Mouse (Mus musculus) liver, postnatal 0 days (tissue): Measurements from ENCODE around the gene Fzd1. TPM values are rescaled to one million over a fixed set of nuclear protein-coding genes. Genes with fewer than 3 reads are reported as not detected.

Source experiments
- ATAC-seq: fragments of 200-750 bp; cut with Nextera tagmentation; 2 replicates; pipeline ENCODE4 v1.8.0; 2017; ENCODE audit warnings: mild to moderate bottlenecking, moderate library complexity
- DNase-seq: peaks from one replicate; pipeline ENCODE4 v3.0.0-alpha.2; 2016
- H3K27ac ChIP-seq: fragments of 300-500 bp; sonication (generic); 2 replicates; pipeline ENCODE4 v1.5.1; 2014; ENCODE audit warnings: antibody characterized with exemption, moderate library complexity, mild to moderate bottlenecking, low read depth
- H3K27me3 ChIP-seq: fragments of 300-500 bp; sonication (generic); 2 replicates; pipeline ENCODE4 v1.6.1; 2014; ENCODE audit warnings: low read length, control low read depth, mixed read lengths; ENCODE audit not compliant: insufficient read depth
- H3K36me3 ChIP-seq: fragments of 300-500 bp; sonication (generic); replicated peaks from 2 replicates; pipeline ENCODE4 v1.6.1; 2014; ENCODE audit warnings: mild to moderate bottlenecking, control low read depth, low read length, moderate library complexity, mixed read lengths; ENCODE audit not compliant: insufficient read depth
- H3K4me1 ChIP-seq: fragments of 300-500 bp; sonication (generic); 2 replicates; pipeline ENCODE4 v1.6.1; 2014; ENCODE audit warnings: antibody characterized with exemption, mild to moderate bottlenecking, control low read depth; ENCODE audit not compliant: insufficient read depth
- H3K4me2 ChIP-seq: fragments of 300-500 bp; sonication (generic); 2 replicates; pipeline ENCODE4 v1.6.1; 2014; ENCODE audit warnings: low read depth, mild to moderate bottlenecking, low read length, moderate library complexity, mixed read lengths
- H3K4me3 ChIP-seq: fragments of 300-500 bp; sonication (generic); 2 replicates; pipeline ENCODE4 v1.5.1; 2014; ENCODE audit warnings: low read depth, low read length
- H3K9ac ChIP-seq: fragments of 300-500 bp; sonication (generic); replicated peaks from 2 replicates; pipeline ENCODE4 v1.6.1; 2014; ENCODE audit warnings: mild to moderate bottlenecking, moderate library complexity
- H3K9me3 ChIP-seq: fragments of 300-500 bp; sonication (generic); 2 replicates; pipeline ENCODE4 v1.6.1; 2016; ENCODE audit warnings: mild to moderate bottlenecking, control low read depth, low read length, mixed read lengths
- CTCF ChIP-seq: sonication (generic); IDR thresholded peaks from 2 replicates; pipeline ENCODE4 v1.5.1; 2016; ENCODE audit warnings: antibody characterized with exemption, low read depth
- EP300 ChIP-seq: IDR thresholded peaks from 2 replicates; pipeline ENCODE4 v1.6.1; 2016; ENCODE audit warnings: antibody characterized with exemption, low read depth, mild to moderate bottlenecking
- WGBS: fragments of 180-500 bp; shearing (Covaris S2); extraction: QIAGEN DNeasy Blood & Tissue Kit; methylation state at CpG from one replicate; pipeline ENCODE4 v1.1.7; 2014; ENCODE audit not compliant: insufficient replicate concordance; 5-methylcytosine and 5-hydroxymethylcytosine counted together
- polyA plus RNA-seq: library from polyadenylated mRNA; unstranded; fragments of >200 nt; fragmentation: Nextera tagmentation; extraction: Ambion mirVana; gene quantifications from 2 replicates; pipeline ENCODE4 v1.2.1, GENCODE M21; 2015

Fzd1 gene
- polyA plus RNA-seq, 1 experiment from 2014 or later, result 2.9 TPM

DNA sequence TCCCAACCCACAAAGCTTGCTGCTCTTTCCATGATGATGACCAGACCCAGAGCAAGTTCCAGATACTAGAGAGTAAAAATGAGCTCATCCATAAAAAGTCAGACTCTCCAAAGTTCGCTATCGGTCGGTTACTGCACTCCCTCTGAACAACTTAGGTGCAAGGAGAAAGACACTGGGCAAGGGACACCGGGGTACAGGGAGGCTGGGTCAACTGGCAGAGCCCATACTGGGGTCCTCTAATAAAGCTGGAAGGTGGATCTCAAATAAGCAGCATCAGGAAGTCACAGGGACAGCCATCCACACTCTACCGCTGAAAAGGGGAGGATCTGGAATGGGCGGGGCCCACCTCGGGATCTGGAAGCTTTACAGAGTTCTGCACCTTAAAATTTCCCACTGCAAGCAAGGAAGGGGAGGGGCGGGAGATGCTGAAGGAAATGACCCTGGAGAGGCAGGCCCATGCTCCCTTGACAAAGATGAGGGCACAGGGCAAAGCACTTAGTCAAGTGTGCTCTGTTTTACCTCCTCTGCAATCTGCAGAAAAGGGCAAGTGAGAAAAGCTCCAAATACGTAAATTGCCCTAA is 3.0 kb downstream of the Fzd1 start:
- no peak for DNase-seq
- peaks cover 35% of the 10 kb centered on the region for H3K27me3 ChIP-seq
- H3K4me2 ChIP-seq, result peak overlapping the region; percentile 81
- ATAC-seq, result no peak
- H3K4me1 ChIP-seq, result peaks cover 6% of the 10 kb centered on the region; the same call in 1 of the 2 replicates
- H3K9me3 ChIP-seq, result no peaks in the 10 kb centered on the region
- no peak for TF ChIP-seq CTCF
- 38% methylated on average over 9 of the region's 9 CpGs for WGBS
- no peaks in the 10 kb centered on the region for H3K36me3 ChIP-seq
- H3K9ac ChIP-seq, result no peak overlapping the region
- H3K27ac ChIP-seq, result no peak overlapping the region
- H3K4me3 ChIP-seq, result peak overlapping the region; percentile 4; the same call in 1 of the 2 replicates

DNA sequence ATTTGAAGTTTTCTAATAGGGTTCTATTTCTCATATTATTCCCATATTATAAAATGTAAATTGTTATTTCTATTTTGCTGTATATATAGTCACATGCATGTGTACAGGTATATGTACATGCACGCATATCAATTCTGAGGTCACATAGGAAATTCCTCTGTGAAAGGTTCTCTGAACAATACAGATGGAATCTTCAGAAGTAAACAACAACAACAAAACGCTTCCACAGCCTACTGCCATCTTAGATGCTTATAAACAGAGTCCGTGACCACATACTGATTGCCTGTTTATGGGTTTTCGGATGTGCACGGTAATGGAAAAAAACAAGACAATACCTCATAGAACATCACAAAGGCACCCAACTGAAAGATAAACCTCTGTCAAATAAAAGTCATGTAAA is 4.7 kb downstream of the Fzd1 start:
- whole genome bisulfite sequencing, result 78% methylated on average over 5 of the region's 5 CpGs
- no peak overlapping the region for H3K4me2 ChIP-seq
- DNase-seq (no peak), ATAC-seq (no peak)
- no peaks in the 10 kb centered on the region for H3K9me3 ChIP-seq
- H3K36me3 ChIP-seq, result no peaks in the 10 kb centered on the region
- peaks cover 32% of the 10 kb centered on the region for H3K27me3 ChIP-seq
- H3K27ac ChIP-seq, result no peak overlapping the region
- peaks cover 6% of the 10 kb centered on the region; the same call in 1 of the 2 replicates for H3K4me1 ChIP-seq
- TF ChIP-seq CTCF (no peak), EP300 (no peak)
- no peak overlapping the region for H3K9ac ChIP-seq
- no peak overlapping the region for H3K4me3 ChIP-seq

- ATAC-seq, result no peak
- Histone ChIP-seq H3K4me3 (no peak overlapping the region), H3K36me3 (no peaks in the 10 kb centered on the region), H3K27ac (no peak overlapping the region), H3K4me1 (no peaks in the 10 kb centered on the region), H3K4me2 (no peak overlapping the region), H3K9ac (no peak overlapping the region), H3K27me3 (no peaks in the 10 kb centered on the region), H3K9me3 (no peaks in the 10 kb centered on the region)
- 64% methylated on average over 4 of the region's 4 CpGs for WGBS
- TF ChIP-seq EP300 (no peak), CTCF (no peak)
- DNase-seq, result no peak
These were observed 15.1 kb downstream of the Fzd1 start for GRCm38 (mm10) chr5:4742722-4743121.

- Histone ChIP-seq H3K9me3 (no peaks in the 10 kb centered on the region), H3K4me1 (no peaks in the 10 kb centered on the region), H3K27me3 (no peaks in the 10 kb centered on the region), H3K9ac (no peak overlapping the region), H3K4me3 (no peak overlapping the region), H3K27ac (no peak overlapping the region), H3K4me2 (no peak overlapping the region), H3K36me3 (no peaks in the 10 kb centered on the region)
- DNase-seq, result no peak
- WGBS, result 29% methylated on average over 6 of the region's 6 CpGs
- TF ChIP-seq CTCF (no peak), EP300 (no peak)
- ATAC-seq, result peak; percentile 46; the same call in 1 of the 2 replicates
These were observed 20.8 kb downstream of the Fzd1 start for GRCm38 (mm10) chr5:4737013-4737412.

DNA sequence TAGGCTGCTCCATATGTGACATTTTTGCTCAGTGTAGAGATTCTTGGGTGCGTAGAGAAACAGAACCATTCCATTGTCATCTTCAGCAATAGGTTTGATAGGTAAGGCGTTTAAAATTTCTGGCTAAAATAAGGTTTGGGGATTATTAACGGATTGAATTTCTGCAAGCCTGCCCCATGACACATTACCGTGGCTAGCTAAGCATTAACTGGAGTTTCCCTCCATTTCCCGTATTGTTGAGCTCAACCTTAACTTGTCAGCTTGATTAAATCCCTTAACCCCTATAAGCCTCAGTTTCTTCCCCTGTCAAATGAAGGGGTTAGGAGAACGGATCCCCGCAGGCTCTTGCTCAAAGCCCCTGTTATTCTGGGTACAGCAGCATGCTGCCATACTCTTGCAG is 22.4 kb downstream of the Fzd1 start:
- Histone ChIP-seq H3K4me2 (no peak overlapping the region), H3K4me1 (no peaks in the 10 kb centered on the region), H3K36me3 (no peaks in the 10 kb centered on the region), H3K9me3 (no peaks in the 10 kb centered on the region), H3K9ac (no peak overlapping the region), H3K27ac (no peak overlapping the region), H3K27me3 (no peaks in the 10 kb centered on the region), H3K4me3 (no peak overlapping the region)
- ATAC-seq (no peak), DNase-seq (no peak)
- no peak for TF ChIP-seq EP300
- no peak for TF ChIP-seq CTCF
- 76% methylated on average over 7 of the region's 7 CpGs for WGBS

- no peak overlapping the region for H3K4me3 ChIP-seq
- no peak for DNase-seq
- no peak overlapping the region for H3K4me2 ChIP-seq
- H3K9ac ChIP-seq, result no peak overlapping the region
- no peaks in the 10 kb centered on the region for H3K4me1 ChIP-seq
- no peak overlapping the region for H3K27ac ChIP-seq
- peak; percentile 74 for ATAC-seq
- TF ChIP-seq CTCF (no peak), EP300 (no peak)
- no peaks in the 10 kb centered on the region for H3K9me3 ChIP-seq
- H3K27me3 ChIP-seq, result no peaks in the 10 kb centered on the region
- no peaks in the 10 kb centered on the region for H3K36me3 ChIP-seq
- WGBS, result 59% methylated on average over 4 of the region's 4 CpGs
These were observed 24.6 kb downstream of the Fzd1 start for GRCm38 (mm10) chr5:4733239-4733638.
